Mouse (Mus musculus): ENCODE measurements around the gene Sycn. TPM values are rescaled to one million over a fixed set of nuclear protein-coding genes. Genes with fewer than 3 reads are reported as not detected.

Gene Sycn
- polyA plus RNA-seq, 2 experiments from 2014 or later: not detected

- ATAC-seq: no peak
Observed at GRCm38 (mm10) chr7:28560856-28561255, 20.2 kb downstream of the Sycn start.

- ATAC-seq: no peak
Observed at GRCm38 (mm10) chr7:28561967-28562366, 21.3 kb downstream of the Sycn start.

- no peak for ATAC-seq
Observed at GRCm38 (mm10) chr7:28562371-28562770, 21.7 kb downstream of the Sycn start.

GRCm38 (mm10) chr7:28562951-28563350 is 22.3 kb downstream of the Sycn start:
- ATAC-seq: no peak

GRCm38 (mm10) chr7:28565407-28565806 is 24.7 kb downstream of the Sycn start:
- ATAC-seq: no peak

GRCm38 (mm10) chr7:28567539-28567938 is 26.9 kb downstream of the Sycn start:
- ATAC-seq: no peak

GRCm38 (mm10) chr7:28568253-28568652 is 27.6 kb downstream of the Sycn start:
- no peak for ATAC-seq

- no peak for ATAC-seq
Observed at GRCm38 (mm10) chr7:28570291-28570981, 29.8 kb downstream of the Sycn start.

GRCm38 (mm10) chr7:28570982-28571682 is 30.4 kb downstream of the Sycn start:
- ATAC-seq: no peak

GRCm38 (mm10) chr7:28572689-28573088 is 32.0 kb downstream of the Sycn start:
- ATAC-seq: no peak

- ATAC-seq: no peak
Observed at GRCm38 (mm10) chr7:28573236-28573635, 32.6 kb downstream of the Sycn start.

GRCm38 (mm10) chr7:28575597-28575996 is 34.9 kb downstream of the Sycn start:
- no peak for ATAC-seq

GRCm38 (mm10) chr7:28576271-28576914 is 35.7 kb downstream of the Sycn start:
- no peak for ATAC-seq

- no peak for ATAC-seq
Observed at GRCm38 (mm10) chr7:28577826-28578542, 37.3 kb downstream of the Sycn start.

GRCm38 (mm10) chr7:28578543-28579053 is 37.9 kb downstream of the Sycn start:
- no peak for ATAC-seq

GRCm38 (mm10) chr7:28579826-28580225 is 39.1 kb downstream of the Sycn start:
- no peak for ATAC-seq

- no peak for ATAC-seq
Observed at GRCm38 (mm10) chr7:28581721-28582120, 41.0 kb downstream of the Sycn start.

GRCm38 (mm10) chr7:28582841-28583240 is 42.2 kb downstream of the Sycn start:
- ATAC-seq: no peak

GRCm38 (mm10) chr7:28583570-28584344 is 43.1 kb downstream of the Sycn start:
- no peak for ATAC-seq

- ATAC-seq: no peak
Observed at GRCm38 (mm10) chr7:28584468-28584867, 43.8 kb downstream of the Sycn start.

GRCm38 (mm10) chr7:28585001-28585400 is 44.3 kb downstream of the Sycn start:
- ATAC-seq: no peak
